Mouse (Mus musculus) kidney, adult 10 weeks (tissue): Measurements from ENCODE around the gene Hif1an. TPM values are rescaled to one million over a fixed set of nuclear protein-coding genes. Genes with fewer than 3 reads are reported as not detected.

ENCODE experiments used
- polyA plus RNA-seq: library from polyadenylated mRNA; stranded (reverse); fragments of 350-450 nt; fragmentation: Illumina TruSeq; extraction: RNeasy Lipid Tissue Mini Kit (QIAGEN cat#74804); gene quantifications from one replicate; pipeline ENCODE4 v1.2.3, GENCODE M21; 2014; ENCODE audit warnings: low read depth, low replicate concordance

The Hif1an gene
- 11.1 TPM for polyA plus RNA-seq

DNA sequence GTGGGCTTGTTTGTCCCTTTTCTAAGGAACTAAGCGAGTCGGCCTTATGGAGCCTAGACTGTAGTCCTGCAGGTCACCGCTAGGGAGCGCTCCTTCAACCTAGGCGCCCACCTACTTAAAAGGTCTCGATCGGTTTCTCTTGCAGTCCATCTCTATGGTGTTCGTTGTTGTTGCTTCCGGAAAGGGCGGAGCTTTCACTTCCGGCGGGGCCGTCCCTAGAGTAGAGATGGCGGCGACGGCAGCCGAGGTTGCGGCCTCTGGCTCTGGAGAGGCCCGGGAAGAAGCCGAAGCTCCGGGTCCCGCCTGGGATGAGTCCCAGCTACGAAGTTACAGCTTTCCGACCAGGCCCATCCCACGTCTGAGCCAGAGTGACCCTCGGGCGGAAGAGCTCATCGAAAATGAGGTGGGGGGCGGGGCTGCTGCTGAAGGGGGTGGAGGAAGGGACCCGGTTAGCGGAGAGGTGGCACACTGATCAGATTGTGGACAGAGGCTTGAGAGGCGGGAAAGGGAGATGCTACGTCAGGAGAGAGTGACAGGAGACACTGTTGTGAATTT lies at the start of gene Hif1an:
Gene Hif1an (plus strand): TSS at position 199 of the 555 bp plus-strand sequence.

DNA sequence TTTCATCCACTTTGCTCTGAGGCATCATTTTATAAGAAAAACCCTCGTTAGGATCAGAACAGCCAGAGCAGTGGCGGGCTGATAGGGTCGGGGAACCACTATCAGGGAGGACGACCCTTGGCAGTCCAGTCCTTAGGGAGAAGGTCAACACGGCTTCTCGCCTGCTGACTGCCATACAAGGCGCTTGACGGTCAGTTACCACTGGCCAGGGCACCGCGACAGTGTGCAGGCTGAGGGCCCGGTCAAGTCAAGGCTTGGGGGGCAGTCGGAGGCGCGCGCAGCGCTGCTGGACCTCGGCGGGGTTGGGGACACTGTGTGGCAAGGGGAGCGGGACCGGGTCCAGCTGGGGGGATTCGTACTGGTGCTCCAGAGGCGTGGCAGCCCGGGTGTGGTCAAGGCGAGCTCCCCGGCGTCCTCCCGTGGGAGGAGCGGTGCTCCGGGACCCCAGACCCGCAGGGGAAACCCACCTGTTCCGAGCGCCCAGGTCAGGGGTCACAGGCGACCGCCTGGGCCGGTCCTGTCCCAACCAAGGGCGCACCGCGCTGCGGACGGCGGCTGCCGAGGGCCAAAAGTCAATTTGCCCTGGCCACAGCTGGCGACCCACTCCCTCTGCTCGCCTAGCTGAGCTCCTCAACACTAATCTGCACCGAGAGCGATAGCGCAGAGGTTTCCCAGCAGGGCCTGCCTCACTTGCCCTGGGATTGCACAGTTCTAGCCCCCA lies 17.2 kb upstream of the Hif1an start, which contains the start of gene Sec31b:
Gene Sec31b (minus strand): TSS at position 544 of the 721 bp plus-strand sequence.

DNA sequence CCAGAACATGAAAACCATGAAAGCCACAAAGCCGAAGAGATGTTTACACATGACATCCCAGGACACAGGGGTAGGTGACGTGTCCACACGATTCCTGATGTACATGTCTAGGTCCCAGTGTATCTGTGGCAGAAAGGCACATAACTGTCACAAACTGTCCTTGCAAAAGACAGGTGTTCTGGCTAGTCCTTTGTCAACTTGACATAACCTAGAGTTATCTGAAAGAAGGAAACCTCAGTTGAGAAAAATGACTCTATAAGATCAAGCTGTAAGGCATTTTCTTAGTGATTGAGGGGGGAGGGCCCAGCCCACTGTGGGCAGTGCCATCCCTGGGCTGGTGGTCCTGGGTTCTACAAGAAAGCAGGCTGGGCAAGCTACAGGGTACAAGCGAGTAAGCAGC lies 9.9 kb upstream of the Hif1an start, which contains the start of gene Gm20538:
Gene Gm20538 (minus strand): TSS at position 101 of the 400 bp plus-strand sequence.

DNA sequence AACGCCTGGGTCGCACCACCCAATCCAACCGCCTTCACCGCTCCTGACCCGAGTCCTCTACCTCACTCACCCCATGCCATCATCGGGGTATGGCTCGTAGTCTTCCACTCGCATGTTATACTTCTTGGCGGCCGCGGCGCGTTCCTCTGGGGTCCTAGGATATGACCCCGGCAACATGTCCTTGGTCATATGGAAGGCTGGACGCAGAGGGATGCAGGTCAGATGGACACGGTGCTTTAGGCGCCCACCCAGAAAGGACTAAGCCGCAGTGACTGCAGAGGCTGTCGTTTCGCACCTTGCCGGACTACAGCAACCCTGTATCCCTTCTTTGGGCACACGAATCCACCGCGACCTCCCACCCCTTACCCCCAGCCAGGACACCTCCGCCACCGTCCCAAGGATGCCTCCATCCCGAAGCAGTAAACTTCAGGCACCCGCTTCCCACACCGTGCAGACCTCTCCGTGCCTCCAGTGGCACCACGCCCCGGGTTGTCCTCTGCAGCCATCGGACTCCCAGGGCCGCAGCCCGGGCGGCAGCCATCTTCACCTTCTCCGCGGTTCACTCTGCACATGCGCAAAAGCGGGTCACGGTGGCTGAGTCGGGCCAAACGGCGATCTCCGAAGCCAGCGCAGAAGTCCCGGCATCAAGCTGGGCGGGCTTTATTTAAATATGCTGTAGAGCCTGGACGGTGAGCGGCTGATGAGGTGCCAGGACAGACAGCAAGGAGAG lies 7.6 kb upstream of the Hif1an start, which contains the start of gene Ndufb8:
Gene Ndufb8 (minus strand): TSS at position 580 of the 730 bp plus-strand sequence.

Other genes with a start within 250 kb of the Hif1an start
- 0.20 TPM for gene Scd4, start 229.8 kb upstream of the Hif1an start, polyA plus RNA-seq
- gene Scd1, start 155.0 kb upstream of the Hif1an start, polyA plus RNA-seq: 503 TPM
- 0.44 TPM for gene Wnt8b, start 69.4 kb upstream of the Hif1an start, polyA plus RNA-seq
- not detected for gene Sec31b, start 17.0 kb upstream of the Hif1an start, polyA plus RNA-seq
- not detected for gene Gm20538, start 10.0 kb upstream of the Hif1an start, polyA plus RNA-seq
- 182 TPM for gene Ndufb8, start 7.4 kb upstream of the Hif1an start, polyA plus RNA-seq
- 2.6 TPM for gene Pax2, start 193.2 kb downstream of the Hif1an start, polyA plus RNA-seq